Mouse (Mus musculus): ENCODE measurements around the gene Rab44. TPM values are rescaled to one million over a fixed set of nuclear protein-coding genes. Genes with fewer than 3 reads are reported as not detected.

The Rab44 gene
- polyA plus RNA-seq, 1 experiment from 2014 or later, result 6.3 TPM

DNA sequence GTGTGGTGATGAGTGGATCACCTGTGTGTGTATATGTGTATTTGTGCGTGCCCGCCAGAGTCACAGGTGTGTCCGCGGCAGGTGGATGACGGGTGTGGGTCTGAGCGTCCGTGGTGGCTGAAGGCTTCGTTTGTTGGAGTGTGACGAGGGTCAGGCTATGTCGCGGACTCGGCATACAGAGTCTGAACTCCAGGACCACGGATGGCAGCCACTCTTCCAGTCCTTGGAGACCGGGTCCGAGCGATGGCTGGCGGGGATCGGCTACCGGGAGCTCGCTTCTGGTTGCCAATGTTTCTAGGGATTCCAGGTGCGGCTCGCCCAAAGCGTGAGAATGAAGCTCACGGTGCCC, 20.0 kb upstream of the Rab44 start:
- peak; percentile 3; the same call in 1 of the 2 replicates for ATAC-seq
- TF ChIP-seq EP300 (IDR thresholded peaks at IDR 0.05; ENCODE audit: low read depth) (no peak), CTCF (IDR thresholded peaks at IDR 0.05; ENCODE audit: low read depth) (no peak)
- Histone ChIP-seq H3K4me1 (ENCODE audit: insufficient read depth) (peaks cover 20% of the 10 kb centered on the region), H3K27ac (ENCODE audit: low read depth) (peak overlapping the region; percentile 87), H3K9ac (replicated peaks) (peak overlapping the region; percentile 83), H3K4me3 (ENCODE audit: low read depth, low read length) (peak overlapping the region; percentile 69), H3K4me2 (ENCODE audit: low read depth, low read length) (peak overlapping the region; percentile 84), H3K36me3 (replicated peaks; ENCODE audit: insufficient read depth, low read length) (peaks cover 9% of the 10 kb centered on the region), H3K27me3 (ENCODE audit: insufficient read depth, low read length) (peaks cover 18% of the 10 kb centered on the region), H3K9me3 (ENCODE audit: low read length) (no peaks in the 10 kb centered on the region)
- no peak for DNase-seq
- WGBS (ENCODE audit: insufficient replicate concordance), result under 1% methylated on average over 24 of the region's 24 CpGs

DNA sequence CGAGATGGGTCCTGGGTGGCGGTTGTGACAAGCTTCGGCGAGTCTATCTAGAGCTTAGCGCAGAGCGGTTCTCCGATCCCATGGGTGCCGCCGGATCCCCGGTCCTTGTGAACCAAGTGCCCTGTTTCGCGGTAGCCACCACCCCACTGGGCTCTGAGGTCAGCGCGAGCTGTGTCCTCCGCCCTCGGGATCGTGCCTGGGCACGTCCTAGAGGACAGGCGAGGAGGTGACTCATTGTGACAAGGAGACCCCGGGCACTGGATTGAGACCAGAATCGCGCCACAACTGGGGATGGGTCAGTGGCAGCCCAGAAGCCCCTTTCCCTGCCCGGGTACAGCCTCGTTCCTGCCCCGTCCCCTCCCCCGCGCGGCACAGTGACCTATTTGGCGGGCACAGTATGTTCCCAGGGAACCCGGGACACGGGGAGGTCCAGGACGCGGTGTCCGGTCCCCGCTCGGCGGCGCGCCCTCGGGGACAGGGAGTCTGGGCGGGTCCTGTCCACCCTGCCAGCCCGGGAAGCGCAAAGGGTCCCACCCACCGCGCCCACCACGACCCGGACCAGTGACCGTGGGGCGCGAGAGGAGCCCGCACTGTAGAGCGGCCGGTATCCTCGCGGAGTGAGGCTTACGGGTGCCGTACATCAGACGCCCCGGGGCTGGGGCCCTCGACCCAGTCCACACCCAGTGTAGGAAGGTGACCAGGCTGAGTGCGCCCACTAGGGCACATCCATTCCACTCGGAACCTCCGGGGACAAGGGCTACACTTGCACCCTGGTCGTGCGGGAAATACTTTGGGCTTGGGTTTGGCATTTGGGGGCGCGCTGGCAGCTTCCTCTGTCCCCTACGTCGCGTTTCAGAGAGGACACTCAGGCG, 19.4 kb upstream of the Rab44 start:
- under 1% methylated on average over 69 of the region's 71 CpGs for WGBS (ENCODE audit: insufficient replicate concordance)
- Histone ChIP-seq H3K27me3 (ENCODE audit: insufficient read depth, low read length) (peaks cover 18% of the 10 kb centered on the region), H3K27ac (ENCODE audit: low read depth) (peak overlapping the region; percentile 87), H3K4me1 (ENCODE audit: insufficient read depth) (peaks cover 20% of the 10 kb centered on the region), H3K36me3 (replicated peaks; ENCODE audit: insufficient read depth, low read length) (peaks cover 15% of the 10 kb centered on the region), H3K4me2 (ENCODE audit: low read depth, low read length) (peak overlapping the region; percentile 84), H3K9me3 (ENCODE audit: low read length) (no peaks in the 10 kb centered on the region), H3K4me3 (ENCODE audit: low read depth, low read length) (peak overlapping the region; percentile 69), H3K9ac (replicated peaks) (peak overlapping the region; percentile 83)
- peak; percentile 82 for DNase-seq
- peak; percentile 69 for ATAC-seq
- no peak for TF ChIP-seq CTCF (IDR thresholded peaks at IDR 0.05; ENCODE audit: low read depth)
- peak; percentile 86 for TF ChIP-seq EP300 (IDR thresholded peaks at IDR 0.05; ENCODE audit: low read depth)

DNA sequence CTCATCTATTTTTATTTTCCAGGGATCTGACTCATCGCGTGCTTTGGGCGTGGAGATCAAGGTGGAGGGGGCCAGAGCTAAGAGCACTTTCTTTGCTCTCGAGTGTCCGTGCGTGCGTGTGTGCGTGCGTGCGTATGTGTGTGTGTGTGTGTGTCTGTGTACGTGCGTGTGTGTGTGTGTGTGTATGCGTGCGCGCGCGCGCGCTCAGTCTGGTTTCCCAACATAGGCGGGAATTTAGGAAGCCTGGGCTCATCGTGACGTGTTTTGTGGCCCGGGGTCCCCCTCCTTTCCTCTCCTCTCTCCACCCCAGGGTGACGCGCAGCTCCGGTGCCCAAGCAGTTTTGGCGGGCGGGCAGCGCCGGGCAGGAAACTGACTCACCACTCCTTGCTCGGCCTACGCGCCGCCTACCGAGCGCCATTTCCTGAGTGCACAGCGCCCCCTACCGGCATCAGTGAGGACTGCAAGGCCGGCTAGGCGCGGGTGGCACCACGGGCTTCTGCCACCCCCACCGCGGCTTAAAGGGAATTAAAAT, 18.7 kb upstream of the Rab44 start:
- peaks cover 20% of the 10 kb centered on the region for H3K4me1 ChIP-seq (ENCODE audit: insufficient read depth)

DNA sequence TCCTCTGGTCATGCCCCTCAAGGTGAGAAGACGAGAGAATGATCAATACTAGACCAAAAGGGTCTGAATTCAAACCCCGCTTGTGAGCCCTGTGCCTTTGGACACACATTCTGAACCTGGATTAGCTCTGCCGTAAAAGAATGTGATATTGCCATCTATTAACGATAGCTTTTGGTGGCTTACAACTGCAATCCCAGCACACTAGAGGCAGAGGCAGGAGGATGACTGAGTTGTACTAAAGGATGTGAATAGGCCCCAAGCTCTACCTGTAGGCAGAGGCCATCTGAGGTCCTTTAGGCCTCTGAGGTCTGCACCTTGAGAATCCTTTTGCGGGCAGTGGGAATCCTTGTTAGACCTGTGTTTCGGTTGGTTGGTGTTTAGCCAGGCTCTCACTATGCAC, 17.7 kb upstream of the Rab44 start:
- H3K4me2 ChIP-seq (ENCODE audit: low read depth, low read length), result peak overlapping the region; percentile 84
- WGBS (ENCODE audit: insufficient replicate concordance), result 87% methylated on average over 6 of the region's 6 CpGs
- no peak overlapping the region for H3K4me3 ChIP-seq (ENCODE audit: low read depth, low read length)
- peak overlapping the region; percentile 83; the same call in 1 of the 2 replicates for H3K9ac ChIP-seq (replicated peaks)
- ATAC-seq (no peak), DNase-seq (no peak)
- TF ChIP-seq EP300 (IDR thresholded peaks at IDR 0.05; ENCODE audit: low read depth), result no peak
- no peak for TF ChIP-seq CTCF (IDR thresholded peaks at IDR 0.05; ENCODE audit: low read depth)
- H3K27me3 ChIP-seq (ENCODE audit: insufficient read depth, low read length), result peaks cover 18% of the 10 kb centered on the region
- peaks cover 24% of the 10 kb centered on the region for H3K36me3 ChIP-seq (replicated peaks; ENCODE audit: insufficient read depth, low read length)
- no peak overlapping the region for H3K27ac ChIP-seq (ENCODE audit: low read depth)
- H3K9me3 ChIP-seq (ENCODE audit: low read length), result no peaks in the 10 kb centered on the region
- peaks cover 20% of the 10 kb centered on the region for H3K4me1 ChIP-seq (ENCODE audit: insufficient read depth)

More for the DNA sequence above, 18.7 kb upstream of the Rab44 start:
- Histone ChIP-seq H3K9me3 (ENCODE audit: low read length) (no peaks in the 10 kb centered on the region), H3K4me3 (ENCODE audit: low read depth, low read length) (peak overlapping the region; percentile 69), H3K36me3 (replicated peaks; ENCODE audit: insufficient read depth, low read length) (peaks cover 21% of the 10 kb centered on the region), H3K27ac (ENCODE audit: low read depth) (peak overlapping the region; percentile 87), H3K27me3 (ENCODE audit: insufficient read depth, low read length) (peaks cover 18% of the 10 kb centered on the region), H3K4me2 (ENCODE audit: low read depth, low read length) (peak overlapping the region; percentile 84), H3K9ac (replicated peaks) (peak overlapping the region; percentile 83)
- TF ChIP-seq CTCF (IDR thresholded peaks at IDR 0.05; ENCODE audit: low read depth), result peak; percentile 99
- TF ChIP-seq EP300 (IDR thresholded peaks at IDR 0.05; ENCODE audit: low read depth), result peak; percentile 56; the same call in 1 of the 2 replicates
- DNase-seq (peak; percentile 95), ATAC-seq (peak; percentile 78)
- under 1% methylated on average over 43 of the region's 44 CpGs for WGBS (ENCODE audit: insufficient replicate concordance)

DNA sequence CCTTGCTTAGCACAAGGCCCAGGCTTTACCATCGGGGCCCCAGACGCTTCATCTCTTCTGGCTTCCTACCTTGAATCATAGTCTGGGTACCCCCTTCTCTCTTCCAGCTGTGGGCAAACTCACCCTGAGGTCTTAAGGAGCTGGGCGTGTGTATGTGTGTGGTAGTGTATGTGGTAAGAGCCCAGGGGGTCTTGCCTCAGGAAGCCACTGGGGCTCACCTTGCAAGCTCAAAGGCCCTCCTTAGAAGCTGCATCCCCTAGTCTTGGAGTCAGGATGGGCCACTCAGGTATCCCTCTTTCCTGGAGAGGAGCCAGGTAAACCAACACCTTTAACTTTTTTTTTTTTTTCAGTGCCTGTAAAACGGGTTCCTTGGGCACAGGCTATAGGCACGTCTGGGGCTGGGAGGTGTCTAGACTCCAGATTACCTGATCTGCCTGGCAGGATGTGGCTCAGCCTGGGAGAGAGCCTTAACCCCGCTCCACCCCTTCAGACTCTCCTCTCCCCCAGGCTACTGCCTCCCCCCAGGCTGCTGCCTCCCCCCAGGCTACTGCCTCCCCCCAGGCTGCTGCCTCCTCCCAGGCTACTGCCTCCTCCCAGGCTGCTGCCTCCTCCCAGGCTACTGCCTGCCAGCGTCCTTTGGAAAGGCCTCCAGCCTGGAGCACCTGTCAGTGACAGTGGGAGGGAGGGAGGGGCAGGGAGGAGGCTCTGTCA, 16.9 kb upstream of the Rab44 start:
- ATAC-seq, result no peak
- DNase-seq, result no peak
- WGBS (ENCODE audit: insufficient replicate concordance), result 69% methylated on average over 7 of the region's 7 CpGs
- Histone ChIP-seq H3K4me3 (ENCODE audit: low read depth, low read length) (no peak overlapping the region), H3K27ac (ENCODE audit: low read depth) (no peak overlapping the region), H3K9me3 (ENCODE audit: low read length) (no peaks in the 10 kb centered on the region), H3K27me3 (ENCODE audit: insufficient read depth, low read length) (peaks cover 18% of the 10 kb centered on the region), H3K9ac (replicated peaks) (no peak overlapping the region), H3K36me3 (replicated peaks; ENCODE audit: insufficient read depth, low read length) (peaks cover 24% of the 10 kb centered on the region), H3K4me2 (ENCODE audit: low read depth, low read length) (no peak overlapping the region), H3K4me1 (ENCODE audit: insufficient read depth) (peaks cover 20% of the 10 kb centered on the region)
- TF ChIP-seq EP300 (IDR thresholded peaks at IDR 0.05; ENCODE audit: low read depth) (no peak), CTCF (IDR thresholded peaks at IDR 0.05; ENCODE audit: low read depth) (no peak)

DNA sequence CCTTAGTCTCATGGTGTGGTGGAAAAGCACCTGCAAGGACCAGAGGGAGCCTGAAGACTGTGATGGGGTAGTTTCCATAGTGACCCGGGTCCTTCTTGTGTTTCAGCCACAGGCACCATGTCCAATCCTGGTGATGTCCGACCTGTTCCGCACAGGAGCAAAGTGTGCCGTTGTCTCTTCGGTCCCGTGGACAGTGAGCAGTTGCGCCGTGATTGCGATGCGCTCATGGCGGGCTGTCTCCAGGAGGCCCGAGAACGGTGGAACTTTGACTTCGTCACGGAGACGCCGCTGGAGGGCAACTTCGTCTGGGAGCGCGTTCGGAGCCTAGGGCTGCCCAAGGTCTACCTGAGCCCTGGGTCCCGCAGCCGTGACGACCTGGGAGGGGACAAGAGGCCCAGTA, 15.7 kb upstream of the Rab44 start:
- no peak for DNase-seq
- H3K9me3 ChIP-seq (ENCODE audit: low read length), result no peaks in the 10 kb centered on the region
- no peak overlapping the region for H3K27ac ChIP-seq (ENCODE audit: low read depth)
- TF ChIP-seq EP300 (IDR thresholded peaks at IDR 0.05; ENCODE audit: low read depth) (no peak), CTCF (IDR thresholded peaks at IDR 0.05; ENCODE audit: low read depth) (no peak)
- H3K9ac ChIP-seq (replicated peaks), result no peak overlapping the region
- H3K4me3 ChIP-seq (ENCODE audit: low read depth, low read length), result no peak overlapping the region
- peaks cover 24% of the 10 kb centered on the region for H3K36me3 ChIP-seq (replicated peaks; ENCODE audit: insufficient read depth, low read length)
- WGBS (ENCODE audit: insufficient replicate concordance), result 87% methylated on average over 24 of the region's 24 CpGs
- H3K4me1 ChIP-seq (ENCODE audit: insufficient read depth), result peaks cover 17% of the 10 kb centered on the region
- H3K4me2 ChIP-seq (ENCODE audit: low read depth, low read length), result no peak overlapping the region
- H3K27me3 ChIP-seq (ENCODE audit: insufficient read depth, low read length), result peaks cover 15% of the 10 kb centered on the region
- no peak for ATAC-seq
